Mouse (Mus musculus) cerebellum, adult 2 months (tissue): ENCODE measurements around the gene Flot2. TPM values are rescaled to one million over a fixed set of nuclear protein-coding genes. Genes with fewer than 3 reads are reported as not detected.

ENCODE experiments used
- DNase-seq, 2 experiments: peaks; one replicate each; pipeline ENCODE4 v3.0.0; 2021
- H3K27ac ChIP-seq: fragments of 200-500 bp; 2 replicates; pipeline ENCODE4 v1.5.1; 2012; ENCODE audit warnings: low read length, control low read depth, inconsistent platforms; ENCODE audit not compliant: insufficient read depth
- H3K27me3 ChIP-seq: fragments of 200-500 bp; 2 replicates; pipeline ENCODE4 v1.6.1; 2012; ENCODE audit warnings: inconsistent platforms, mild to moderate bottlenecking, low read length, moderate library complexity; ENCODE audit not compliant: control insufficient read depth, insufficient read depth
- H3K4me1 ChIP-seq: fragments of 200-500 bp; 2 replicates; pipeline ENCODE4 v1.6.1; 2011; ENCODE audit warnings: low read length; ENCODE audit not compliant: control insufficient read depth, insufficient read depth
- H3K4me3 ChIP-seq: fragments of 200-500 bp; replicated peaks from 2 replicates; pipeline ENCODE3; 2011; ENCODE audit warnings: mild to moderate bottlenecking, low read depth, low read length, control low read depth; ENCODE audit not compliant: insufficient read depth
- CTCF ChIP-seq: fragments of 200-500 bp; IDR thresholded peaks from 2 replicates; pipeline ENCODE4 v1.5.1; 2011; ENCODE audit warnings: low read depth, mild to moderate bottlenecking, control low read depth, low read length, moderate library complexity, borderline replicate concordance; ENCODE audit not compliant: insufficient read depth
- POLR2A ChIP-seq: fragments of 200-500 bp; IDR thresholded peaks from 2 replicates; pipeline ENCODE4 v1.6.1; 2011; ENCODE audit warnings: low read length, control low read depth, borderline replicate concordance; ENCODE audit not compliant: insufficient read depth
- WGBS: fragments of 180-500 bp; shearing (Covaris S2); methylation state at CpG from one replicate; pipeline ENCODE4 v1.1.7; 2018; 5-methylcytosine and 5-hydroxymethylcytosine counted together
- polyA plus RNA-seq: library from polyadenylated mRNA; depleted of rRNA; stranded (reverse); fragments of >200 nt; gene quantifications from 2 replicates; pipeline ENCODE4 v1.2.3, GENCODE M21; 2012; rRNA removed

The Flot2 gene
- polyA plus RNA-seq, 1 experiment, result 134 TPM

GRCm38 (mm10) chr11:78097077-78097476 is 59.3 kb downstream of the Flot2 start:
- TF ChIP-seq POLR2A (no peak), CTCF (no peak)
- H3K27ac ChIP-seq, result no peak overlapping the region
- no peaks in the 10 kb centered on the region for H3K27me3 ChIP-seq
- H3K4me3 ChIP-seq, result no peak overlapping the region
- no peak for DNase-seq
- peaks cover 2% of the 10 kb centered on the region for H3K4me1 ChIP-seq
- 56% methylated on average over 3 of the region's 3 CpGs for WGBS

DNA sequence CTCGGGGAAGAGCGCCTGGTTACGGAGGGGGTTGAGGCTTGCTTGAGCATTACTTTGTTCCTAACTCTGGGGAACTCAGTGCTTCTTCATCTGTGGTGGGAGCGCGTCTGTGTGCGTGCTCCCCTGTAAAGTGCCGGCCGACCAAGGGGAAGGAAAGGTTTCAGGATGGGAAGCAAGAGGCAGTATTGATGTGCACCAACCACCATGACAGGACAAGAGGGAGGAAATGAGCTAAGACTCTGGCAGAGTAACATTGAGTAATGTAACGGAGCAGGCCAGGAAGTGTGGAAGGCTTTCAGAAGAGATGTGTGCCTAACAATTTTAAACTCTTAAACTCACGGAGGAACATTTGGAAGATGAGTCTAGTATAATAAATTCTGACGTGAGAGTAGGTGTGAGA is 63.0 kb downstream of the Flot2 start:
- WGBS, result 87% methylated on average over 11 of the region's 11 CpGs
- TF ChIP-seq POLR2A, result no peak
- TF ChIP-seq CTCF, result no peak
- no peak for DNase-seq
- no peak overlapping the region for H3K27ac ChIP-seq
- H3K4me1 ChIP-seq, result peaks cover 2% of the 10 kb centered on the region
- no peak overlapping the region for H3K4me3 ChIP-seq
- H3K27me3 ChIP-seq, result no peaks in the 10 kb centered on the region

DNA sequence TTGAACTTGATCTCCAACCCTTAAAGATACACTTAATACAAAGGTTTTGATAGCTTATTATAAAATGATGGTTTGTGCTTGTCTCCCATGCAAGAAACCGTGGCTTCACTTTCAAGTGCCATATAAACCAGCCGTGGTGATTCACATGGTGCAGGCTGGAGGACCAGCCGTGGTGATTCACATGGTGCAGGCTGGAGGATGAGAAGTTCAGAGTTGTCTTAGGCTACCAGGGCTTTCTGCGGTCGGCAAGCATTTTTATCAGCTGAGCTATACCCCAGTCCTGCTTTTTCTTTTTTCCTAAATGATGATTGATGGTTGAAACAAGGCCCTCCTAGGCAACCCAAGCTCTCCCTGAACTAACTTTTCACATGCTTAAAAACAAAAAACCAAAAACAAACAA is 64.4 kb downstream of the Flot2 start:
- DNase-seq, result no peak
- TF ChIP-seq POLR2A (no peak), CTCF (no peak)
- Histone ChIP-seq H3K27ac (no peak overlapping the region), H3K4me3 (no peak overlapping the region), H3K27me3 (no peaks in the 10 kb centered on the region), H3K4me1 (no peaks in the 10 kb centered on the region; the same call in 1 of the 2 replicates)
- 88% methylated on average over 5 of the region's 5 CpGs for WGBS

DNA sequence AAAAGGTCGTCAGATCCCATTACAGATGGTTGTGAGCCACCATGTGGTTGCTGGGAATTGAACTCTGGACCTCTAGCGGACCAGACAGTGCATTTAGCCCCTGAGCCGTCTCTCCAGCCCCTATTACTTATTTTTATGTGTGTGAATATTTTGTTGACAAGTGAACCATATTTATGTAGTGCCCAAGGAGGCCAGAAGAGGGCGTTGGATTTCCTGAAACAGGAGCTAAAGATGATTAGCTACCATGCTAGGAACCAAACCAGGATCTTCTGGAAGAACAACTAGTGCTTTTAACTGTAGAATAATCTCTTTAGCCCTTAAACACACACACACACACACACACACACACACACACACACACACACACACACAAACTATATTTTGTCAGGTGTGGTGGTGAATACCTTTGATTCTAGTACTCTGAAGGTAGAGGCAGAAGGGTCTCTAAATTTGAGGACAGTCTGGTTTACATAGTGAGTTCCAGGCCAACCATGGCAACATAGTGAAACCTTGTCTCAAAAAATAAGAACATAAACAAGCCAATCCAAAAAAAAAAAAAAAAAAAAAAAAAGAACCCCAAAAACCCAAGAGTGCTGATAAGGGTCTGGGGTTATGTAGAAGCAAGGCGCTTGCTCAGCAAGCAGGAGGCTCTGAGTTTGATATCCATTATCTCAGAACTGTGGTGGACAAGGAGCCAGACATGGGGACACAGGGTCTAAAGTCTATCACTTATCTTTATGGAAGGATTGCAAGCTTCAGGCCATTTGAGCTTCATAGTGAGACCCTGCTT is 65.4 kb downstream of the Flot2 start:
- Histone ChIP-seq H3K4me3 (no peak overlapping the region), H3K27me3 (no peaks in the 10 kb centered on the region), H3K4me1 (no peaks in the 10 kb centered on the region; the same call in 1 of the 2 replicates), H3K27ac (no peak overlapping the region)
- TF ChIP-seq CTCF (no peak), POLR2A (no peak)
- WGBS, result 67% methylated on average over 5 of the region's 5 CpGs
- no peak for DNase-seq

DNA sequence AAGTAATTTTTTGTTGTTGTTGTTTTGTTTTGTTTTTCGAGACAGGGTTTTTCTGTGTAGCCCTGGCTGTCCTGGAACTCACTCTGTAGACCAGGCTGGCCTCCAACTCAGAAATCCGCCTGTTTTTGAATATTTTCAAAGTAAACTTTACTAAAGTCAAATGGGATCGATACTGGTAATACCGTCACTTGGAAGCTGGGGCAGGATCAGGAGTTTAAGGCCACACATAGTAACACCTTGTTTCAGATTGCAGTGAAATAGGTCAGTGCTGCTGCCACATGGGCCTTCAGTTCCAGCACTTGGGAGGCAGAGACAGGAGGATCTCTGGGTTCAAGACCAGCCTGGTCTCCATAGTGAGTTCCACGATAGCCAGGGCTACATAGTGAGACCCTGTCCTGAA is 66.8 kb downstream of the Flot2 start:
- no peak for TF ChIP-seq POLR2A
- TF ChIP-seq CTCF, result no peak
- DNase-seq, result no peak
- no peak overlapping the region for H3K27ac ChIP-seq
- WGBS, result 93% methylated on average over 5 of the region's 5 CpGs
- H3K4me1 ChIP-seq, result no peaks in the 10 kb centered on the region; the same call in 1 of the 2 replicates
- H3K4me3 ChIP-seq, result no peak overlapping the region
- no peaks in the 10 kb centered on the region for H3K27me3 ChIP-seq

Other genes with a start within 250 kb of the Flot2 start
- gene Pipox, start 143.8 kb upstream of the Flot2 start, polyA plus RNA-seq, result 6.8 and 9.0 TPM in 2 replicates
- gene Sez6, start 107.1 kb upstream of the Flot2 start, polyA plus RNA-seq, result 71.0 and 76.9 TPM in 2 replicates
- 50.1 and 51.9 TPM in 2 replicates for gene Phf12, start 55.2 kb upstream of the Flot2 start, polyA plus RNA-seq
- gene Dhrs13, start 5.7 kb upstream of the Flot2 start, polyA plus RNA-seq, result 18.8 and 19.5 TPM in 2 replicates
- 34.0 and 35.8 TPM in 2 replicates for gene Eral1, start 42.5 kb downstream of the Flot2 start, polyA plus RNA-seq
- 23.0 and 23.5 TPM in 2 replicates for gene Fam222b, start 56.7 kb downstream of the Flot2 start, polyA plus RNA-seq
- gene Traf4, start 127.7 kb downstream of the Flot2 start, polyA plus RNA-seq, result 21.6 and 22.3 TPM in 2 replicates
- gene Nek8, start 138.7 kb downstream of the Flot2 start, polyA plus RNA-seq, result 4.8 and 5.8 TPM in 2 replicates
- 147 and 158 TPM in 2 replicates for gene Tlcd1, start 138.8 kb downstream of the Flot2 start, polyA plus RNA-seq
- 1,121 and 1,182 TPM in 2 replicates for gene Rpl23a, start 145.7 kb downstream of the Flot2 start, polyA plus RNA-seq
- gene Rab34, start 150.5 kb downstream of the Flot2 start, polyA plus RNA-seq, result 36.6 and 38.1 TPM in 2 replicates
- gene Proca1, start 155.5 kb downstream of the Flot2 start, polyA plus RNA-seq, result 11.7 and 12.1 TPM in 2 replicates
- 121 and 124 TPM in 2 replicates for gene Sdf2, start 207.8 kb downstream of the Flot2 start, polyA plus RNA-seq
- gene Supt6, start 208.1 kb downstream of the Flot2 start, polyA plus RNA-seq, result 48.8 and 50.3 TPM in 2 replicates
- gene 2610507B11Rik, start 223.8 kb downstream of the Flot2 start, polyA plus RNA-seq, result 112 and 118 TPM in 2 replicates